Mouse (Mus musculus): ENCODE results near the gene Myh9. TPM values are rescaled to one million over a fixed set of nuclear protein-coding genes. Genes with fewer than 3 reads are reported as not detected.

Gene Myh9
- total RNA-seq, 2 experiments from 2014 or later: 80.9 to 86.7 TPM

GRCm38 (mm10) chr15:77831138-77831579, 10.8 kb downstream of the Myh9 start:
- DNase-seq (ENCODE audit: low spot score in 2 of 2): no peak

GRCm38 (mm10) chr15:77830481-77831137, 11.4 kb downstream of the Myh9 start:
- DNase-seq (ENCODE audit: low spot score in 2 of 2): no peak

GRCm38 (mm10) chr15:77829542-77829941, 12.4 kb downstream of the Myh9 start:
- no peak for DNase-seq (ENCODE audit: low spot score in 2 of 2)

- DNase-seq (ENCODE audit: low spot score in 2 of 2): no peak
Measured at GRCm38 (mm10) chr15:77828910-77829309, 13.1 kb downstream of the Myh9 start.

- no peak for DNase-seq (ENCODE audit: low spot score in 2 of 2)
Measured at GRCm38 (mm10) chr15:77828242-77828641, 13.7 kb downstream of the Myh9 start.

- no peak for DNase-seq (ENCODE audit: low spot score in 2 of 2)
Measured at GRCm38 (mm10) chr15:77827794-77828193, 14.2 kb downstream of the Myh9 start.

GRCm38 (mm10) chr15:77827379-77827778, 14.6 kb downstream of the Myh9 start:
- DNase-seq (ENCODE audit: low spot score in 2 of 2): no peak

- no peak for DNase-seq (ENCODE audit: low spot score in 2 of 2)
Measured at GRCm38 (mm10) chr15:77825382-77825781, 16.6 kb downstream of the Myh9 start.

- no peak for DNase-seq (ENCODE audit: low spot score in 2 of 2)
Measured at GRCm38 (mm10) chr15:77824321-77824720, 17.7 kb downstream of the Myh9 start.

GRCm38 (mm10) chr15:77823634-77824033, 18.3 kb downstream of the Myh9 start:
- no peak for DNase-seq (ENCODE audit: low spot score in 2 of 2)

- DNase-seq (ENCODE audit: low spot score in 2 of 2): no peak
Measured at GRCm38 (mm10) chr15:77823196-77823595, 18.8 kb downstream of the Myh9 start.

GRCm38 (mm10) chr15:77822671-77823070, 19.3 kb downstream of the Myh9 start:
- no peak for DNase-seq (ENCODE audit: low spot score in 2 of 2)

GRCm38 (mm10) chr15:77822057-77822466, 19.9 kb downstream of the Myh9 start:
- no peak for DNase-seq (ENCODE audit: low spot score in 2 of 2)

- DNase-seq (ENCODE audit: low spot score in 2 of 2): no peak
Measured at GRCm38 (mm10) chr15:77821424-77821823, 20.6 kb downstream of the Myh9 start.

- no peak for DNase-seq (ENCODE audit: low spot score in 2 of 2)
Measured at GRCm38 (mm10) chr15:77820480-77821163, 21.4 kb downstream of the Myh9 start.

GRCm38 (mm10) chr15:77819894-77820387, 22.0 kb downstream of the Myh9 start:
- DNase-seq (ENCODE audit: low spot score in 2 of 2): peak in 1 of 2 experiments; percentile 60

GRCm38 (mm10) chr15:77818556-77819158, 23.3 kb downstream of the Myh9 start:
- DNase-seq (ENCODE audit: low spot score in 2 of 2): no peak

- DNase-seq (ENCODE audit: low spot score in 2 of 2): no peak
Measured at GRCm38 (mm10) chr15:77817417-77817816, 24.6 kb downstream of the Myh9 start.

GRCm38 (mm10) chr15:77816601-77816950, 25.4 kb downstream of the Myh9 start:
- no peak for DNase-seq (ENCODE audit: low spot score in 2 of 2)

GRCm38 (mm10) chr15:77815867-77816600, 25.9 kb downstream of the Myh9 start:
- no peak for DNase-seq (ENCODE audit: low spot score in 2 of 2)

- no peak for DNase-seq (ENCODE audit: low spot score in 2 of 2)
Measured at GRCm38 (mm10) chr15:77813639-77814375, 28.2 kb downstream of the Myh9 start.
